Mouse (Mus musculus): ENCODE results near the gene Fxyd5.

The Fxyd5 gene

DNA sequence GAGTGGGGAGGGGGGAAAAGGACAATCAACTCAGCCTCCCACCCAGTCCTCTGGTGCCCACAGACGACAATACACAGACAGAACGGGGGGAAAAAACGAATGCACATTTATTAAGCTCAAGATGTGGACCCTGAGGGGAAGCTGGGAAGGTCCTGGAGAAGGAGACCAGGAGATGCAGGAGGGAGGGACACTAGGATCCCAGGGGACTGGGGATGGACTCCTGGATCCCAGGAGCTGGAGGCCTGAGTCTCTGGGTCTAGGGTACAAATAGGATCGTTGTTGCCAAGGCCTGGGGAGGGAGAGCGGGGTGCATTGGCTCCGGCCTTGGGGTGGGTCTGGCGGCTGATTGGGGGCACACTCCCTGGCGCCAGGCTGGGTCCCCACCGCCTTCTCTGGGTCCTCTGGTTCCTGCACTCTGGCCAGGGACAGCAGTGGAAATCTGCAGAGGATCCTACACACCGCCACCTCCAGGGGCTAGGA is at the start of gene Fxyd5:
TSS of gene Fxyd5 (minus strand) at position 51 of the 480 bp plus-strand sequence.
- DNase-seq (ENCODE audit: low read depth, low spot score), result no peak

DNA sequence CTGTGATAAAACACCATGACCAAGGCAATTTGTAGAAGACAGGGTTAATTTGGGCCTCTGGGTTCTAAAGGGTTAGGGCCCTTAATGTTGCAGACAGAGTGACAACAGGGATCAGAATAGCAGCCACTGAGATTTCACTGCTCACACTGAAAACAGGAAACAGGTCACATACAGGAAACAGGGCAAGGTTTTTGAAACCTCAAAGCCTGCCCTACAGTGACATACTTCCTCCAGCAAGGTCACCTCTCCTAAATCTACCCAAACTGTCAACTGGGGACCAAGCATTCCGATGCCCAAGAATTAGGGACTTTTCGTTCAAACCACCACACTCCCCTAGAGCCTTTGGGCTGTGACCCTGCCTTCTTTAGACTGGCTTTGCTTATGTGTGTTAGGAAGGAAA is 47.4 kb upstream of the Fxyd5 start:
- DNase-seq (ENCODE audit: low read depth, low spot score), result no peak

DNA sequence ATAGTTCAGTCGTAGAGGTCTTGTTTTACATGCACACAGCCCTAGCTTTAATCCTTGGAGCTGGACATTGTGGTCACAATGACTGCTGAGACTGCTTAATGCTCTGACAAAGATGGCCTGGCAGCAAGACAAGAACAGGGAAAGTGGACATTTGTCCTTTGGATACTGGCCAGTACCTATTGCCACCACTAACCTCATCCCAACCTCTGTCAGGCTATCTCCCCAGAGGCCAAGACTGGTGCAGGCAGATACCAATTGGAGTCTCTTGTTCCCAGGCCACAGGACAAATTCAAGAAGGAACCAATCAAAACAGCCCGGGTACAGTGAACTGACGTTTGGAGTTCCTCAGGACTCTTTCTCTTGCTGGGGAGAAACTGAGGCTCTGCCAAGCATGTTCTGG is 45.9 kb upstream of the Fxyd5 start:
- DNase-seq (ENCODE audit: low read depth, low spot score), result no peak

DNA sequence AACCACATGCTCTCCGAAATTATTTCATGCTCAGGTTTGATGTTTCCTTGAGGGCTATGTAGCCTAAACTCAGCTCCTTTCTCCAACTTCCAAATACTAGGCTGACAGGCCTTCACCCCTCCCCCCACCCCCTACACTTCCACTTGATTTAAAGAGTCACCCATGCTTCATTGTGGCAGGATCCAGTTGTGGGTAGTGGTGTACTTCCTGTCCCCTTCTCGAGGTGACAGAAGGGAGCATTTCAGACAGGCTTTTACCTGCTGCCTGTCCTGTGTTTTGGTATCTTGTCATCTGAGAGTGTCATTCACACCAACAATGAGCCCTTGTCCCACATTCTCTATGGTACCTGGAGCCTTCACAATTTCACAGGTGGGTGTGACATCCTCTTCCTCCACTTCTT is 45.0 kb upstream of the Fxyd5 start:
- no peak for DNase-seq (ENCODE audit: low read depth, low spot score)

DNA sequence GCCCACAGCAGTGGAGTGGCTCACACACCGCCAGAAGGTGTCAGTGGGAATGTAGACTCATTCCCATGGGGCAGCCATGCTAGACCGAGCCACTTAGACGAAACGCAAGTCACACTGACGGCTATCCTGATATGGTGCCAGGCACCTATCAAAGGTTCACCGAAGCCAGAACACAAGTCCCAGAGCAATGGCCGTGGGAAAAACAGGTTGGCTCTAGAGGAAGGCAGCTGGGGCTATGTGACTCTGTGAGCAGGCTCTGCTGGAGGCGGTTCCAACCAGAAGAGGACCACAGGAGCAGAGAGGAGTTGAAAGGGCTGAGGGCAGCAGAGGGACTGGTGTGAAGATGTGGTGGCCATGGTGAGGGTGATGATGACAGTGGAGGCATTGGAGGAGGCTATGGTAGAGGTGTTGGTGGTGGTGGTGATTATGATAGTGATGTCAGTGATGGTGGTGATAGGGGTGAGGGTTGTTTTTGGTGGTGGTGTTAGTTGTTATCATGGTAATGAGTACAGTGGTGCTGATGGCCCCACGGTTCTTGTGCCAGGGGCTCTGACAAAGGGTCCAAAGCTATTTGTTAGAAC is 44.0 kb upstream of the Fxyd5 start:
- DNase-seq (ENCODE audit: low read depth, low spot score), result no peak

DNA sequence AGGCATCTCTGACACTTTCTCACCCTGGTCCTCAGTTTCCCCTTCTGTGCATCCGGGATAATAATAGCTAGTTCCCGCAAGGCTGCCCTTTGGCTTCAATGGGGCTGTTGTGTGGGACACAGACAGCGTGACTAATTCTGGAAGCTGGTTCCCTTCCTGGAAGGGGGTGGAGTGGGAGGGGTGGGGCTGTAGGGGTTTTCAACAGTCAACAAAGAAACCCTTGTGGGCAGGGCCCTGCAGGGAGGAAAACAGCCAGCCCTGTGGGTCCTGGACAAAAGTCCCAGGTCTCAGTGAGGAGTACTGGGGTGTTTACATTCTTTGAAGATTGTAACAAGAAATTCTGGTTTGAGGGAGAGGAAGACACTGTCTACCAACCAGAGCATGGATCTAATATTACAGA is 42.9 kb upstream of the Fxyd5 start:
- DNase-seq (ENCODE audit: low read depth, low spot score), result no peak

DNA sequence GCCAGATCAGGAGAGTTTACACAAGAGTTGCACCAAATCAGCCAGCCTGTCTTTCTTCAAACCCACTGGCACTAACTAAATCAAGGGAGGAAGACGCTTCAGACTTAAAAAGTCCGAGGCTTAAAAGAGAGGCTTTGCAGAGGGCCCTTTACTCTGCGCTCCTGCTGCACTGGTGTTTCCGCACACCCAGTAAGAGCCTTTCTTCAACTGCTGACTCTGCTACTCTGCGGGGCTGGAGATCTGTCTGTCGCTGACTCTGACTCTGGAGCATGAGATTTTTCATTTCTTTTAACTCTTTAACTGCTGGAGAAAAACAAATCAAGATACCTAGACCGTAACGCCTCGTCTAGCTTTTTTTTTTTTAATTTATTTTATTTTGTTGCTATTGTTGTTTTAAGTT is 41.9 kb upstream of the Fxyd5 start:
- DNase-seq (ENCODE audit: low read depth, low spot score), result no peak

DNA sequence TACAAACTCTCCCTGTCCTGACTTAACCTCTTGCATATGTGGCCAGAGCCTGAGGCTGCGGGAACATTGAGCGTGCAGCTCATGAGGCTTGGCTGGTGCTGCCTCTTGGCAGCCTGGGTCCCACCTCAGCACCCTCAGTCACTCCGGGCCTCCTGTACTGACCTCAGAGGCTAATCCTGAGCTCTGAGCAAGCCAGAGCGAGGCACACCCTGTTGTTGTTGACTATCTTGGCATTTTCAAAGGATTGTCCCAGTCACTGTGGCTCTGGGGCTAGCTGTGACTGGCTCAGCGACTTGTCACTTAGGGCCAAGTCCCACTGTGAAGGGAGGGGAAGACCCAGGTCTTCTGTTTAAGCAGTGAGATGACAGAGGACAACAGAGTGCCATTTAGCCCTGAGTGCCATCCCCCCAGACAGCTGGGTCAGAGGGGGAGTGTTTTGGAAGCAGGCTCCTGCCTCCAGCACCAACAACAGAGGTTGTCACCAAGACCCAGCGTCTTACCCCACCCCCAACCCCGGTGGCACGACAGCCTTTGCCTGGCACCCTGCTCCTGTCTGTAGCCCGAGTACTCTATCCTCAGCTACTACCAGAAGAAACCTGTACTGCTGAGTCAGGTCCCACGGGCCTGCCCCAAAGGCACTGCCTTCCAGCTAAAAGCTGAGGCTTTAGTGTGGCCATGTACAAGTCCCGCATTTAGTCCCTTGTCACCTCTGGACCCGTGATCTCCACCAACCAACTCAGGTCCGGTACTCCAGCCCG is 40.7 kb upstream of the Fxyd5 start:
- no peak for DNase-seq (ENCODE audit: low read depth, low spot score)

DNA sequence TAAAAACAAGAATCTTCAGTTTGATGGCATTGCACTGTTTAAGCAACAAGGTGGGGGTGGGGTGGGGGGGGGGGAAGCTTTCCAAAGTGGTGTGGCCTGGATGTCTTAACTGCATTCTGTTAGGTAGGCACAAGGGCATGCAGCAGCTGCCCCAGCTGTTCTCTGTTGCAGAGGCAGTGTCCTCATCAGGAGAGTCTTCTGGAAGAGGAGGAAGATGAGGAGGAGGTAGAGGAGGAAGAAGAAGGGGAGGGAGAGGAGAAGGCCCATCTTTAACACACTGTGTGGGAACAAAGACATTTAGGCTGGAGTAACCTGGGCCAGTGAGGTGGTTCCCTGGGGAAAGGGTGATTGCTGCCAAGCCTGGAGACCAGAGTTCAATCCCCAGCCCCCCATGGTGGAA is 39.8 kb upstream of the Fxyd5 start:
- no peak for DNase-seq (ENCODE audit: low read depth, low spot score)

DNA sequence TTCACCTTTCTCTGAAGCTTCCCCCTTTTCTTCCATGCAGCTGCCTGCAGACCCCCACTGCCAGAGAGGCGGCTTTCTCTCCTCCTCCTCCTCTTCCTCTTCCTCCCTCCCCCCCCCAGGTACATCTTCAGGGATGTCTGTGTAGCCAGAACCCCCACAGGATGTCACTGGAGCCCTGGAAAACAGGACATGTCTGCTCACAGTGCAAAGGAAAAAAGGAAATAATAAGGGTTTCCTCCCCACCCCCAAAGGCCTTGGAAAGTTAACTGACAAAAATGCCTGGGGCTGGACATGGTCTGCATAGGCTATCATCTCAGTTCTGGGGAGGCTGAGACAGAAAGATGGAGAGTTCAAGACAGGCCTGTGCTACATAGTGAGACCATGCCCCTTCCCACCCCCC is 38.8 kb upstream of the Fxyd5 start:
- no peak for DNase-seq (ENCODE audit: low read depth, low spot score)

DNA sequence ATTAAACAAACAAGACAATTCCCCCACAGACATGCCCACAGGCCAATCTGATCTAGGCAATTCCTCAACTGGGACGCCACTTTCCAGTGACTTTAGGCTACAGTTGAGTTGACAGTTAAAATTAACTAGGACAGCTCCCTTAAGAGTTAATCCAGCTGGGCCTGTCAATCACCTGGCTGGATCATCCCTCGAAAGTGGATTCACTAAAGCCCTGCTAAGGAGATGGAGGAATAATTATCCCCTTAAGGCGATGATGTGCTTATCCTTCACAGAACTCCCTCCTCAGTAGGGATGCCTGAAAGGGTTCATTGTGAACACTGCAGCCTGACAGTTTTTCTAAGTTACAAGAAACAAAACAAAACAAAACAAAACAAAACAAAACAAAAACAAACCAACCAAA is 38.3 kb upstream of the Fxyd5 start:
- no peak for DNase-seq (ENCODE audit: low read depth, low spot score)

DNA sequence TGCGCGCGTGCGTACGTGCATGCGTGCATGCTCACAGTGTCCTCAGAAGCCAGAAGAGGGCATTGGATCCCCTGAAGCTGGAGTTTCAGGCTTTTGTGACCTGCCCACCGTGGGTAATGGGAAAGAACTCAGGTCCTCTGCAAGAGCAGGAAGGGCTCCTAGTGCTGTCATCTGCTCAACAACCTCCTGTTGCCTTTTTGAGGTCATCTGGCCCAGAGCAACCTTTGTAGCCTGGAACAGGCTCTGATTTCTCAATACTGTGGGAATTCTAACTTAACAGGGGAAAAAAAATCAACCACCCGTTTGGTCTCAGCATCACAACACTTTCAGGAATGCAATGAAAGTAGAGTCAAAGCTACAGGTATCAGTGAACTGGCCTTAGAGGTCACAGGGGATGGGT is 37.4 kb upstream of the Fxyd5 start:
- no peak for DNase-seq (ENCODE audit: low read depth, low spot score)

DNA sequence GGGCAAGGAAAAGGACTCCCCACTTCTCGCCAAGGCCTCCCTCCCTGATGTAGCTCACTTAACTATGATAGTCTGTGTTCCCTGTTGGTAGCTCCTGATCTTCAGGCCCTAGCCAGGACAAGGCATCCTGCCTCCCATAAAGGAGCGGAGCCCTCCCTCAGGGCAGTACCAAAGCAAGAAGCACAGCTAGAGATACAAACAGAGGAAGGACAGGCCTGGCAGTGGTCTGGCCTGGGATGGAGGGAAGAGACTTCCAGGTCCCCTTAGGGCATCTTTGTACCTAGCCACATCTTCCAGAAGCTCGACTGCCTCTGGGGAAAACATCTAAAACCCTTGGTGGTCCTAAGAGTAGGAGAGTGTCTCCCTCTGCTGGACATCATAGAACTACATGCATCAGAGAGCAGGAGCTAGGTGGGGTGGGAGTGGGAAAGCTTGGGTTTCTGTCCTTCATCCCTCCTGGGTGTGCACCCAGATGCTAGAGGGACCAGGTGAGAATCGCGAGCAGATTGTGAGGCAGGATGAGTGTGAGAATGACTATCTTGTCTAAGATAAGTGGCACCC is 35.7 kb upstream of the Fxyd5 start:
- no peak for DNase-seq (ENCODE audit: low read depth, low spot score)

DNA sequence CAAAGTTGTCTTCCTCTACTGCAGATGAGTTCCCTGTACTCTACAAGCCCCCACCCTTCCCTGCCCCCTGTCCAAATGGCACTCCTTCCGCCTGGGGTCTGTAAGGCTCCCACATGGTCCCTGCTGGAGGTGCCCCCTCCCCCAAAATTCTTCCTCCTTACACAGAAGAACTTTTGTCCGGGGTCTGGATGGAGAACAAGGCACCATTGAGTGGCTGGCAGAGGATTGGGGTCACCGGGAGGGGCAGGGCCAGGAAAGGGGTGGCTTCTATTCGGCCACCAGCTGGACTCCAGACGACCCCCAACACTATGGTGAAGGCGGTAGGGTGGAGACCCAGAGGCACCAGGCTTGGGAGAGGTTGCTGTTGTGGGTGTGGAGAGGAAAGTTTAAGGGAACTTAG is 35.2 kb upstream of the Fxyd5 start:
- DNase-seq (ENCODE audit: low read depth, low spot score), result no peak

DNA sequence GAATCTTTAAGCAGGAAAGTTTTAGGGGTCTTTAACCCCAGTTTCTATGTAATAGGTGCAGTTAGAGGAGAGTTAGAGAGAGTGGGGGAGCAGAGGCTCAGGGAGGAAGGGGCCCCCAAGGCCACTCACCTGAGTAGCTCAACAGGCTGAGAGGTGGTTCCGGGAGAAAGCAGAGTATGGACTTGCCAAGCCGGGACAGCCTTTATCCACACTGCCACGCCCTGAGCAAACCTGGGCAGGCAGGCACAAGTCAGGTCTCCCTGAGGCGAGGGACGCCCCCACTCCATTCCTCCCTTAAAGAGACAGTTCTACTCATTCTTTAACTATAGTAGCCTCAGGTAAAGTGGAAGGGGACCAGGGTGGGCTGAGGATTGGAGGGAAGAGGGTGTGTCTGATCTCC is 34.2 kb upstream of the Fxyd5 start, which contains the start of gene Fxyd3:
TSS of gene Fxyd3 (minus strand) at position 213 of the 400 bp plus-strand sequence.
- no peak for DNase-seq (ENCODE audit: low read depth, low spot score)

DNA sequence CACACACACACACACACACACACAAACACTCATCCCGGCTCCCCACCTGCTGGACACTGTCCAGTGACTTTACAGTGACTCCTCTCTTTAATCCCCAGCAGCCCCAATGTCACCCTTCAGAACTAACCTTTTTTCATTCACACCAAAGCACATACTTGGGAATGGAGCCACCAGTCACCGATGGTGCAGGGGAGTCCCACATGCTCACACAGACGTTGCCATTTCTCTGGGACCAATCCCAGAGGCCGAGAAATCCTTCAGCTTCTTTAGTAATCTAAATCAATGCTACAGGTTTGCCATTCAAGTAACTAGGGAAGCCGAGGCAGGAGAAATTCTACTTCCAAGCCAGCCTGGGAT is 32.4 kb upstream of the Fxyd5 start:
- no peak for DNase-seq (ENCODE audit: low read depth, low spot score)

DNA sequence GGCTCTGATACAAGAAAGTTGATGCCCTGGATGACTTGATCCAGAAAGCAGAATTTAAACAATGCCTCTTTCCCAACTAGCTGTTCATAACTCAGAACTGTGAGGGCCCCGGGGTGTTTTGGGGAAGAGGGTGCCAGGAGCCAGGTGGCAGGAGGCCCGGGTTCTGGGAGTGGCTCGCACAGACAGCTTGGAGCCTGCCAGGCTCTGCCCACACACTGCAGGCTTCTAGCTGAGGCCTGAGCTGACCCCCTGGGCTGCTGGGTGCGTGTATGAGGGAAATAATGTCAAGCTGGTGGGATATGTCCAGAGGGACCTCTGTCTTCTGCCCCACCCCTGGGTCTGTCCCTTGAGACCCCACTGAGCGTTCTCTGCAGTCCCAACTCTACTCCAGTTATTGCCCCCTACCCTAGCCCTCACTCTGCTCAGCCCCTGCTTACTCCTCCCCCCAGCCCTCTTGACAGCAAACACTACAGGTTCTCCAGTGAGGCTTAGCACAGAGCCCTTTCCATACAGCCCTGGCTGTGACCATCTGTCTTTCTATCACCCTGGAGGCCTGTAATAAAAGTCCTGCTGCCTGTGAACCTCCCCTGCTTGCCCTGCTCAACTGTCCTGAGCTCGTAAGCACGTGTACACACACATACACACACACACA is 31.9 kb upstream of the Fxyd5 start:
- no peak for DNase-seq (ENCODE audit: low read depth, low spot score)

DNA sequence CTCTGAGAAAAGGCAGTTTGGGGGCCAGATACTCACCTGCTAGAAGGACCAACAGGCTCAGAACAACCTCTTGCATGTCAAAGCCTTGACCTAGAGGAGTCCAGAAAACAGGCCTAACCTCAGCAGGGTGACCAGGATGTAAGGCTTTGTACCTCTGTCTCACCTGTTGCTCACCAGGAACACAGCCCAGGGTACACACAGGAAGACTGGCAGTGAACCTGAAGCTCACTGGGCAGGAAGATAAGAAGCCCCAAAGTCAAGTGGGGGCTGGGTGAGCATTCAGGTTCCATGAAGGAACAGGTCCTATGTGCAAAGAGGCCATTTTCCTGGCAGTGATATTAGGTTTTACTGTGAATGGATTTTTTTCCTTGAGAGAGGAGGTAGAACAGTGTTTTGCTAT is 31.3 kb upstream of the Fxyd5 start:
- no peak for DNase-seq (ENCODE audit: low read depth, low spot score)

DNA sequence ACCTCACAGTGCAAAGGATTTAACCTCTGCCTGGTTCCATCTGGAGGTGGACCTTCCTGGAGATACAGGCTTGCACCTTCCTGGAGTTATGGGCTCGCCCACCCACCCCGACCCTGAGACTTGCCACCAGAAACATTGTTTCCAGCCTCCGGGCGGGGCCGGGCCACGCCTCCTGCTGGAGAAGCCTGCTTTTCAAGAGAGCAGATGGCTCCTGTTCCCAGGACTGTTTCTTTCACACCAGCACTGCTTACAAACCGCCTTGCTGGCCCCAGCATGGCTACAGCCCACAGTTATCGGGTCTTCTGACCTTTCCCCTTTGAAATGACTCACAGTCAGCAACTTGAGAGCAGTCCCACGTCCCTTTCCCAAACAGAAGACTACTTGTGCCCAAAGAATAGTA is 30.0 kb upstream of the Fxyd5 start:
- no peak for DNase-seq (ENCODE audit: low read depth, low spot score)

DNA sequence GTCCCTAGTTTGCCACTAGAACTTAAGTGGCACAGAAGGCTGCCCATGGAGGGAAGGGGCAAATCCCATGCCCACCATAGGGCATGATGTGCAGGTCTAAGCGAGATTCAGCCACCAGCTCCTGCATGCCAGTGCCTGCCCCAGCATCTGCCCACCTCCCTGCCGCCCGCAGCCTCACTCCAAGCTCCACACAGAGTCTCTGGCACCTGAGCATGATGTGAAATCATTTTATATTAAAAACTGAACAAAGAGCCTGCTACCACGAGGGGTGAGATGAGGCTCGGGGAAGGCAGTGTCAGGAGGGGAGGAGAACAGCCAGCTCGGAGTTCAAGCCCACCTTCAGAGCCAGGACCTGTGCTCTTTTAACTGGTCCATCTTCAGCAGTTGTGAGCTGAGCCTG is 28.0 kb upstream of the Fxyd5 start:
- no peak for DNase-seq (ENCODE audit: low read depth, low spot score)

DNA sequence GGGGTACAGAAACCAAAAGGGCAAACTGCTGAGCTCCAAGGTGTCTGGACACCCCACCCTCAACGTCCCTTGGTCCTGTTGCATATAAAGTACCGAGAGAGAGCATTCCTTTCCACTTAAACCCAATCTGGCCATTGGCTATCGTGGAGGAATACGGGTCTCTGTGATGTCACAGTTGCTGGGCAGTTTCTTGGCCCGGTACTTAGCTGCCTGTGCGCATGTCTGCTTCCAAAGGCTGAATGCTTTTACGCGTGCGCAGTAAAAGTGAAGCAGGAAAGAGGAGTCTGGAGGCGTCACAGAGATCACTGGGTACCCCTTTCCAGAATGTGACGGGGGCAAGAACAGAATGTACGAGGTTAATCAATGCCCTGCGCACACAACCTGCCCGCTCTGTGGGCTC is 27.2 kb upstream of the Fxyd5 start:
- no peak for DNase-seq (ENCODE audit: low read depth, low spot score)

DNA sequence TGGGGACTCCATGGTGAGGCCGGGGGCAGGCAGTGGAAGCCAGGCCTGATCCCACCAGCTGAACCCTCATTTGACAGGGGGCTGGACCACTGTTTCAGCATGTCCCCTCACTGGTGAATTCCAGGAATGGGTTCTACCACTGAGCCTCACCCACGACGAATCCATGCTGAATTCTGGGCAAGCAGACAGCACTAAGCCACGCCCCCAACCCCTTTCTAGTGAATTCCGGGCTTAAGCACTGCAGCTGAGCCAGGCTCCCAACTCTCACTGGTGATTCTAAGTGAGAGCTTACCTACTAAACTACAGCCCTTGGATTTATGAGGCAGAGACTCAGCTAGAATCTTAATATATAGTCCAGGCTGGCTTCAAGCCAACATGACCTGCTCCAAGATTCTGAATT is 25.6 kb upstream of the Fxyd5 start:
- DNase-seq (ENCODE audit: low read depth, low spot score), result no peak

DNA sequence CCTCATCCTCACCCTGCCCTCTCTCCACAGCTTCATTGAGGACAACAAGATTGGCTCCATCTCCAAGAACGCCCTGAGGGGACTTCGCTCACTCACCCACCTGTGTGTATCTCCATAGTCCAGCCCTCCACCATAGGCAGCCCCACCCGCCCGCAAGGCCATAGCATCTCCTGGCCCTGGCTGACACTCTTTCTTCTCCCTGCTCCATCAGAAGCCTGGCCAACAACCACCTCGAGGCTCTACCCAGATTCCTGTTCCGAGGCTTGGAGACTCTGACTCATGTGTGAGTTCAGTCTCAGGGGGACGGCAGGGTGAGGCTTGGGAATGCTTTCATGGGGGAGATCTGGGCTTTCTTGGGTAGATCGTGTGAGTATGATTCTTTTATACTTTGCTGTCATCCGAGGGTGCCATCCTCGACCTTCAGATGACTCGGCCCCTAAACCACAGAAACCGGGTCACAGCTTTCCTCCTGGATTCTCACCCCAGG is 20.8 kb upstream of the Fxyd5 start:
- DNase-seq (ENCODE audit: low read depth, low spot score), result no peak
